Mouse (Mus musculus): ENCODE measurements around the gene Pigs. TPM values are rescaled to one million over a fixed set of nuclear protein-coding genes. Genes with fewer than 3 reads are reported as not detected.
A peak's percentile ranks its signal among the peaks of the same experiment; 100 is the strongest.

Pigs gene
- polyA plus RNA-seq, 1 experiment, result 50.2 TPM

GRCm38 (mm10) chr11:78371711-78372110, 43.5 kb downstream of the Pigs start:
- H3K27me3 ChIP-seq (ENCODE audit: control insufficient read depth, insufficient read depth, insufficient read length), result no peaks in the 10 kb centered on the region
- H3K79me2 ChIP-seq (ENCODE audit: control insufficient read depth, insufficient read depth), result no peaks in the 10 kb centered on the region
- no peaks in the 10 kb centered on the region for H3K36me3 ChIP-seq (ENCODE audit: control insufficient read depth, insufficient read depth)
- H3ac ChIP-seq (ENCODE audit: control insufficient read depth, insufficient read length), result no peak overlapping the region
- H3K4me2 ChIP-seq (ENCODE audit: low read depth), result no peak overlapping the region
- TF ChIP-seq MAX (IDR thresholded peaks at IDR 0.05; ENCODE audit: low read depth) (no peak), SRF (IDR thresholded peaks at IDR 0.05; ENCODE audit: control insufficient read depth, insufficient read length, low read depth) (no peak), CEBPB (IDR thresholded peaks at IDR 0.05; ENCODE audit: insufficient read depth, poor library complexity, severe bottlenecking) (no peak), POLR2AphosphoS2 (IDR thresholded peaks at IDR 0.05; ENCODE audit: insufficient read length, low read depth) (no peak), USF1 (IDR thresholded peaks at IDR 0.05; ENCODE audit: low read depth) (no peak), TCF3 (IDR thresholded peaks at IDR 0.05; ENCODE audit: insufficient read length, low read depth) (no peak), E2F4 (IDR thresholded peaks at IDR 0.05; ENCODE audit: insufficient read depth) (no peak), MYOD1 (IDR thresholded peaks at IDR 0.05; ENCODE audit: control insufficient read depth in 1 of 3, insufficient read length in 2 of 3, low read depth in 2 of 3) (no peak), MYOG (IDR thresholded peaks at IDR 0.05; ENCODE audit: control insufficient read depth in 1 of 3, insufficient read depth in 1 of 3, insufficient read length in 2 of 3, low read depth in 2 of 3) (no peak), REST (IDR thresholded peaks at IDR 0.05; ENCODE audit: insufficient read depth, insufficient read length) (no peak), POLR2A (IDR thresholded peaks at IDR 0.05; ENCODE audit: insufficient read length, low read depth) (no peak), TCF12 (IDR thresholded peaks at IDR 0.05; ENCODE audit: insufficient read depth, poor library complexity, severe bottlenecking) (no peak)
- no peak overlapping the region for H3K4me3 ChIP-seq

- H3K27me3 ChIP-seq (ENCODE audit: control insufficient read depth, insufficient read depth, insufficient read length), result no peaks in the 10 kb centered on the region
Measured at GRCm38 (mm10) chr11:78372166-78372565, 44.0 kb downstream of the Pigs start.

GRCm38 (mm10) chr11:78372610-78373009, 44.4 kb downstream of the Pigs start:
- no peaks in the 10 kb centered on the region for H3K36me3 ChIP-seq (ENCODE audit: control insufficient read depth, insufficient read depth)
- H3K79me2 ChIP-seq (ENCODE audit: control insufficient read depth, insufficient read depth), result no peaks in the 10 kb centered on the region
- H3ac ChIP-seq (ENCODE audit: control insufficient read depth, insufficient read length), result no peak overlapping the region
- no peak overlapping the region for H3K4me2 ChIP-seq (ENCODE audit: low read depth)
- H3K27me3 ChIP-seq (ENCODE audit: control insufficient read depth, insufficient read depth, insufficient read length), result no peaks in the 10 kb centered on the region
- no peak overlapping the region for H3K4me3 ChIP-seq
- TF ChIP-seq USF1 (IDR thresholded peaks at IDR 0.05; ENCODE audit: low read depth) (no peak), CEBPB (IDR thresholded peaks at IDR 0.05; ENCODE audit: insufficient read depth, poor library complexity, severe bottlenecking) (no peak), MYOD1 (IDR thresholded peaks at IDR 0.05; ENCODE audit: control insufficient read depth in 1 of 3, insufficient read length in 2 of 3, low read depth in 2 of 3) (no peak), TCF12 (IDR thresholded peaks at IDR 0.05; ENCODE audit: insufficient read depth, poor library complexity, severe bottlenecking) (no peak), SRF (IDR thresholded peaks at IDR 0.05; ENCODE audit: control insufficient read depth, insufficient read length, low read depth) (no peak), POLR2AphosphoS2 (IDR thresholded peaks at IDR 0.05; ENCODE audit: insufficient read length, low read depth) (no peak)

More at GRCm38 (mm10) chr11:78372166-78372565, 44.0 kb downstream of the Pigs start:
- TF ChIP-seq POLR2AphosphoS2 (IDR thresholded peaks at IDR 0.05; ENCODE audit: insufficient read length, low read depth), result no peak
- no peak for TF ChIP-seq E2F4 (IDR thresholded peaks at IDR 0.05; ENCODE audit: insufficient read depth)
- TF ChIP-seq SRF (IDR thresholded peaks at IDR 0.05; ENCODE audit: control insufficient read depth, insufficient read length, low read depth), result no peak
- TF ChIP-seq MYOG (IDR thresholded peaks at IDR 0.05; ENCODE audit: control insufficient read depth in 1 of 3, insufficient read depth in 1 of 3, insufficient read length in 2 of 3, low read depth in 2 of 3), result no peak
- no peak for TF ChIP-seq POLR2A (IDR thresholded peaks at IDR 0.05; ENCODE audit: insufficient read length, low read depth)
- TF ChIP-seq MYOD1 (IDR thresholded peaks at IDR 0.05; ENCODE audit: control insufficient read depth in 1 of 3, insufficient read length in 2 of 3, low read depth in 2 of 3), result no peak
- H3K4me3 ChIP-seq, result no peak overlapping the region
- H3K36me3 ChIP-seq (ENCODE audit: control insufficient read depth, insufficient read depth), result no peaks in the 10 kb centered on the region
- no peak overlapping the region for H3ac ChIP-seq (ENCODE audit: control insufficient read depth, insufficient read length)
- H3K4me2 ChIP-seq (ENCODE audit: low read depth), result no peak overlapping the region
- H3K79me2 ChIP-seq (ENCODE audit: control insufficient read depth, insufficient read depth), result no peaks in the 10 kb centered on the region

GRCm38 (mm10) chr11:78374147-78374546, 45.9 kb downstream of the Pigs start:
- Histone ChIP-seq H3K4me3 (no peak overlapping the region), H3K27me3 (ENCODE audit: control insufficient read depth, insufficient read depth, insufficient read length) (no peaks in the 10 kb centered on the region), H3K79me2 (ENCODE audit: control insufficient read depth, insufficient read depth) (no peaks in the 10 kb centered on the region), H3K36me3 (ENCODE audit: control insufficient read depth, insufficient read depth) (no peaks in the 10 kb centered on the region), H3ac (ENCODE audit: control insufficient read depth, insufficient read length) (no peak overlapping the region), H3K4me2 (ENCODE audit: low read depth) (no peak overlapping the region)
- no peak for TF ChIP-seq MAX (IDR thresholded peaks at IDR 0.05; ENCODE audit: low read depth)
- no peak for TF ChIP-seq USF1 (IDR thresholded peaks at IDR 0.05; ENCODE audit: low read depth)
- no peak for TF ChIP-seq E2F4 (IDR thresholded peaks at IDR 0.05; ENCODE audit: insufficient read depth)
- TF ChIP-seq MYOG (IDR thresholded peaks at IDR 0.05; ENCODE audit: control insufficient read depth in 1 of 3, insufficient read depth in 1 of 3, insufficient read length in 2 of 3, low read depth in 2 of 3), result no peak
- no peak for TF ChIP-seq MYOD1 (IDR thresholded peaks at IDR 0.05; ENCODE audit: control insufficient read depth in 1 of 3, insufficient read length in 2 of 3, low read depth in 2 of 3)
- no peak for TF ChIP-seq REST (IDR thresholded peaks at IDR 0.05; ENCODE audit: insufficient read depth, insufficient read length)
- TF ChIP-seq SRF (IDR thresholded peaks at IDR 0.05; ENCODE audit: control insufficient read depth, insufficient read length, low read depth), result no peak
- TF ChIP-seq POLR2AphosphoS2 (IDR thresholded peaks at IDR 0.05; ENCODE audit: insufficient read length, low read depth), result no peak
- no peak for TF ChIP-seq TCF3 (IDR thresholded peaks at IDR 0.05; ENCODE audit: insufficient read length, low read depth)
- TF ChIP-seq CEBPB (IDR thresholded peaks at IDR 0.05; ENCODE audit: insufficient read depth, poor library complexity, severe bottlenecking), result no peak
- TF ChIP-seq POLR2A (IDR thresholded peaks at IDR 0.05; ENCODE audit: insufficient read length, low read depth), result no peak
- TF ChIP-seq TCF12 (IDR thresholded peaks at IDR 0.05; ENCODE audit: insufficient read depth, poor library complexity, severe bottlenecking), result no peak

GRCm38 (mm10) chr11:78377549-78378159, 49.4 kb downstream of the Pigs start:
- no peaks in the 10 kb centered on the region for H3K36me3 ChIP-seq (ENCODE audit: control insufficient read depth, insufficient read depth)
- H3K4me3 ChIP-seq, result no peak overlapping the region
- H3ac ChIP-seq (ENCODE audit: control insufficient read depth, insufficient read length), result no peak overlapping the region
- H3K79me2 ChIP-seq (ENCODE audit: control insufficient read depth, insufficient read depth), result no peaks in the 10 kb centered on the region
- H3K4me2 ChIP-seq (ENCODE audit: low read depth), result no peak overlapping the region
- no peaks in the 10 kb centered on the region for H3K27me3 ChIP-seq (ENCODE audit: control insufficient read depth, insufficient read depth, insufficient read length)
- no peak for TF ChIP-seq POLR2A (IDR thresholded peaks at IDR 0.05; ENCODE audit: insufficient read length, low read depth)
- TF ChIP-seq TCF3 (IDR thresholded peaks at IDR 0.05; ENCODE audit: insufficient read length, low read depth), result no peak
- no peak for TF ChIP-seq POLR2AphosphoS2 (IDR thresholded peaks at IDR 0.05; ENCODE audit: insufficient read length, low read depth)
- TF ChIP-seq TCF12 (IDR thresholded peaks at IDR 0.05; ENCODE audit: insufficient read depth, poor library complexity, severe bottlenecking), result no peak
- no peak for TF ChIP-seq MAX (IDR thresholded peaks at IDR 0.05; ENCODE audit: low read depth)
- TF ChIP-seq MYOD1 (IDR thresholded peaks at IDR 0.05; ENCODE audit: control insufficient read depth in 1 of 3, insufficient read length in 2 of 3, low read depth in 2 of 3), result peak in 1 of 3 experiments; percentile 51
- peak in 1 of 3 experiments; percentile 7 for TF ChIP-seq MYOG (IDR thresholded peaks at IDR 0.05; ENCODE audit: control insufficient read depth in 1 of 3, insufficient read depth in 1 of 3, insufficient read length in 2 of 3, low read depth in 2 of 3)

Measured in myocyte (in vitro differentiated cells).